Mouse (Mus musculus) heart, embryonic 11.5 days (tissue): Measurements from ENCODE around the gene Cadps2. TPM values are rescaled to one million over a fixed set of nuclear protein-coding genes. Genes with fewer than 3 reads are reported as not detected.
A peak's percentile ranks its signal among the peaks of the same experiment; 100 is the strongest.

Experiments
- ATAC-seq: fragments of 200-750 bp; cut with Nextera tagmentation; replicated peaks from 2 replicates; pipeline ENCODE4 v1.8.0; 2017; ENCODE audit warnings: moderate library complexity; ENCODE audit not compliant: insufficient number of reproducible peaks, low FRiP score, low TSS enrichment
- H3K27ac ChIP-seq: fragments of 300-500 bp; sonication (generic); 2 replicates; pipeline ENCODE4 v1.5.1; 2014; ENCODE audit warnings: mild to moderate bottlenecking, low read depth, low read length
- H3K27me3 ChIP-seq: fragments of 300-500 bp; sonication (generic); 2 replicates; pipeline ENCODE4 v1.6.1; 2014; ENCODE audit warnings: mild to moderate bottlenecking, low read length, mixed read lengths; ENCODE audit not compliant: control insufficient read depth, insufficient read depth
- H3K36me3 ChIP-seq: fragments of 300-500 bp; sonication (generic); 2 replicates; pipeline ENCODE4 v1.6.1; 2014; ENCODE audit warnings: mild to moderate bottlenecking, low read length, moderate library complexity, mixed read lengths; ENCODE audit not compliant: control insufficient read depth, insufficient read depth
- H3K4me1 ChIP-seq: fragments of 300-500 bp; sonication (generic); 2 replicates; pipeline ENCODE4 v1.6.1; 2014; ENCODE audit warnings: low read length; ENCODE audit not compliant: control insufficient read depth, insufficient read depth
- H3K4me2 ChIP-seq: fragments of 300-500 bp; sonication (generic); 2 replicates; pipeline ENCODE4 v1.6.1; 2014; ENCODE audit warnings: mild to moderate bottlenecking, moderate library complexity
- H3K4me3 ChIP-seq: fragments of 300-500 bp; sonication (generic); 2 replicates; pipeline ENCODE4 v1.5.1; 2014; ENCODE audit warnings: low read depth, low read length
- H3K9ac ChIP-seq: fragments of 300-500 bp; sonication (generic); 2 replicates; pipeline ENCODE4 v1.6.1; 2014; ENCODE audit warnings: mild to moderate bottlenecking, low read depth, low read length, moderate library complexity
- H3K9me3 ChIP-seq: fragments of 300-500 bp; sonication (generic); replicated peaks from 2 replicates; pipeline ENCODE4 v1.6.1; 2016; ENCODE audit warnings: low read length; ENCODE audit not compliant: control insufficient read depth
- WGBS: fragments of 180-500 bp; shearing (Covaris S2); extraction: QIAGEN DNeasy Blood & Tissue Kit; methylation state at CpG from one replicate; pipeline ENCODE4 v1.1.7; 2014; ENCODE audit not compliant: insufficient replicate concordance; 5-methylcytosine and 5-hydroxymethylcytosine counted together
- polyA plus RNA-seq: library from polyadenylated mRNA; unstranded; fragments of >200 nt; fragmentation: Nextera tagmentation; extraction: Ambion mirVana; gene quantifications from 2 replicates; pipeline ENCODE4 v1.2.1, GENCODE M21; 2014

Cadps2 gene
- 1.1 and 1.2 TPM in 2 replicates for polyA plus RNA-seq

GRCm38 (mm10) chr6:23839009-23839811, at the start of gene Cadps2:
Cadps2 (minus strand) TSS chr6:23839421.
- Histone ChIP-seq H3K36me3 (no peaks in the 10 kb centered on the region), H3K4me1 (peaks cover 4% of the 10 kb centered on the region; the same call in 1 of the 2 replicates), H3K9ac (peak within 1 kb of the TSS; percentile 68), H3K27me3 (peaks cover 24% of the 10 kb centered on the region), H3K27ac (no peak within 1 kb of the TSS), H3K4me2 (peak within 1 kb of the TSS; percentile 78), H3K4me3 (peak within 1 kb of the TSS; percentile 68), H3K9me3 (no peaks in the 10 kb centered on the region)
- peak; percentile 63 for ATAC-seq
- under 1% methylated on average over 112 of the region's 114 CpGs for WGBS

GRCm38 (mm10) chr6:23886418-23886817, 47.2 kb upstream of the Cadps2 start:
- Histone ChIP-seq H3K27me3 (no peaks in the 10 kb centered on the region), H3K4me1 (no peaks in the 10 kb centered on the region), H3K9ac (no peak overlapping the region), H3K4me3 (no peak overlapping the region), H3K36me3 (no peaks in the 10 kb centered on the region), H3K27ac (no peak overlapping the region), H3K4me2 (no peak overlapping the region), H3K9me3 (no peaks in the 10 kb centered on the region)
- WGBS, result 18% methylated on average over 6 of the region's 6 CpGs
- ATAC-seq, result no peak

GRCm38 (mm10) chr6:23876765-23877408, 37.7 kb upstream of the Cadps2 start:
- H3K9ac ChIP-seq, result no peak overlapping the region
- no peak overlapping the region for H3K4me3 ChIP-seq
- no peak overlapping the region for H3K27ac ChIP-seq
- H3K4me1 ChIP-seq, result no peaks in the 10 kb centered on the region
- no peak overlapping the region for H3K4me2 ChIP-seq
- H3K9me3 ChIP-seq, result no peaks in the 10 kb centered on the region
- no peak for ATAC-seq
- H3K36me3 ChIP-seq, result no peaks in the 10 kb centered on the region
- no peaks in the 10 kb centered on the region for H3K27me3 ChIP-seq
- 80% methylated on average over 4 of the region's 4 CpGs for WGBS

DNA sequence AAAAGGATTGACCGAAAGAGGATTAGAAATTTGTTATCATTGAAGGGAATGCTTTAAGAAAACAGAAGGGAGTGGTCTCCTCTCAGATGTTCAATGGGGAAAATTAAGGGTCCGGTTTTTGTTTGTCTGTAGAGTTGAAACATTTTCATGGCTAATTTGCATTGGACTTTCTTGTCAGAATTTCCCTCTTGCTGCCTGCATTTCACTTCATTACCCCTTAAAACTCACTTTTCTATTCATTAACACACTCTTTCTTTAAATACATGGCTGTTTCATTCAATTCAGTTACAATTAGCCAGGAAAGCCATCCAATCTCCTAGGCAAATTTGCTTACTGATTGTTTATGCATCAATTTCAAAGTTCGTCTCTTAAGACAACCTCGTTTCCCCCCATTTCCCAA, 37.1 kb upstream of the Cadps2 start:
- Histone ChIP-seq H3K4me2 (no peak overlapping the region), H3K36me3 (no peaks in the 10 kb centered on the region), H3K9ac (no peak overlapping the region), H3K27ac (no peak overlapping the region), H3K4me3 (no peak overlapping the region), H3K4me1 (no peaks in the 10 kb centered on the region), H3K9me3 (no peaks in the 10 kb centered on the region), H3K27me3 (no peaks in the 10 kb centered on the region)
- 56% methylated on average over 4 of the region's 4 CpGs for WGBS
- no peak for ATAC-seq

GRCm38 (mm10) chr6:23873812-23874211, 34.6 kb upstream of the Cadps2 start:
- Histone ChIP-seq H3K9me3 (no peaks in the 10 kb centered on the region), H3K4me3 (no peak overlapping the region), H3K27ac (no peak overlapping the region), H3K36me3 (no peaks in the 10 kb centered on the region), H3K4me2 (no peak overlapping the region), H3K27me3 (no peaks in the 10 kb centered on the region), H3K4me1 (no peaks in the 10 kb centered on the region), H3K9ac (no peak overlapping the region)
- 80% methylated on average over 4 of the region's 4 CpGs for WGBS
- no peak for ATAC-seq

DNA sequence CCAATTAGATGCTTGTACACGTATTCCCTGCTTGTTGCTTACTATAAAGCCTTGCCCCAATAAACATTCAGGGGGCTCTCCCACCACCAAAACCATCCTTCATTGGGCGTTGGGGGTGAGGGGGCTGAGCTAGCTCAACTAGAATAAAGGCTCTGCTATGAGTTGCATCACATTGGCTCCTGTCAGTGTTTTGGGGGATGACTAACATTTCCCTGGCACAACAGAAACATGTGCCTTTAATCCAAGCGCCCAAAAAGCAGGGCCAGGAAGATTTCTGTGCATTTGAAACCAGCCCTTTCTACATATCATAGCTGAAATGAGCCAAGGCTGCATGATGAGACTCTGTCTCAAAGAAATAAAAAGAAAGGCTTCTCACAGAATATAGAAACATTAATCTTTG, 34.0 kb upstream of the Cadps2 start:
- H3K27me3 ChIP-seq, result no peaks in the 10 kb centered on the region
- 77% methylated on average over 3 of the region's 3 CpGs for WGBS

GRCm38 (mm10) chr6:23869971-23870370, 30.8 kb upstream of the Cadps2 start:
- ATAC-seq, result no peak

More for the DNA sequence above, 34.0 kb upstream of the Cadps2 start:
- H3K4me1 ChIP-seq, result no peaks in the 10 kb centered on the region
- no peak overlapping the region for H3K27ac ChIP-seq
- no peaks in the 10 kb centered on the region for H3K36me3 ChIP-seq
- H3K4me3 ChIP-seq, result no peak overlapping the region
- no peak for ATAC-seq
- H3K9ac ChIP-seq, result no peak overlapping the region
- no peak overlapping the region for H3K4me2 ChIP-seq
- no peaks in the 10 kb centered on the region for H3K9me3 ChIP-seq

GRCm38 (mm10) chr6:23866298-23866697, 27.1 kb upstream of the Cadps2 start:
- H3K27ac ChIP-seq, result no peak overlapping the region
- H3K27me3 ChIP-seq, result no peaks in the 10 kb centered on the region
- H3K9me3 ChIP-seq, result no peaks in the 10 kb centered on the region
- 84% methylated on average over 7 of the region's 7 CpGs for WGBS
- H3K9ac ChIP-seq, result no peak overlapping the region
- ATAC-seq, result no peak
- no peak overlapping the region for H3K4me2 ChIP-seq
- H3K4me1 ChIP-seq, result no peaks in the 10 kb centered on the region
- H3K4me3 ChIP-seq, result no peak overlapping the region
- no peaks in the 10 kb centered on the region for H3K36me3 ChIP-seq

More at GRCm38 (mm10) chr6:23869971-23870370, 30.8 kb upstream of the Cadps2 start:
- no peak overlapping the region for H3K9ac ChIP-seq
- no peaks in the 10 kb centered on the region for H3K4me1 ChIP-seq
- H3K27me3 ChIP-seq, result no peaks in the 10 kb centered on the region
- H3K9me3 ChIP-seq, result no peaks in the 10 kb centered on the region
- no peak overlapping the region for H3K27ac ChIP-seq
- H3K4me3 ChIP-seq, result no peak overlapping the region
- no peaks in the 10 kb centered on the region for H3K36me3 ChIP-seq
- H3K4me2 ChIP-seq, result no peak overlapping the region
